Mouse (Mus musculus) forebrain, embryonic 15.5 days (tissue): ENCODE measurements at regions not wholly inside any gene's neighbourhood (a gene's known extent, or its start where the extent isn't known, plus 50 kb on each side); places are given as distances from the start of the nearest gene placed in this dataset.

Source experiments
- ATAC-seq: fragments of 200-750 bp; cut with Nextera tagmentation; replicated peaks from 2 replicates; pipeline ENCODE4 v1.8.0; 2017; ENCODE audit warnings: mild to moderate bottlenecking, moderate TSS enrichment, moderate library complexity
- H3K27ac ChIP-seq: fragments of 300-500 bp; sonication (generic); replicated peaks from 2 replicates; pipeline ENCODE4 v1.5.1; 2015; ENCODE audit warnings: mild to moderate bottlenecking, inconsistent platforms
- H3K27me3 ChIP-seq: fragments of 300-500 bp; sonication (generic); 2 replicates; pipeline ENCODE4 v1.6.1; 2015; ENCODE audit warnings: inconsistent platforms
- H3K36me3 ChIP-seq: fragments of 300-500 bp; sonication (generic); 2 replicates; pipeline ENCODE4 v1.6.1; 2015; ENCODE audit warnings: mild to moderate bottlenecking, inconsistent platforms
- H3K4me1 ChIP-seq: fragments of 300-500 bp; sonication (generic); 2 replicates; pipeline ENCODE4 v1.6.1; 2015; ENCODE audit warnings: inconsistent platforms
- H3K4me2 ChIP-seq: fragments of 300-500 bp; sonication (generic); replicated peaks from 2 replicates; pipeline ENCODE4 v1.6.1; 2015; ENCODE audit warnings: mild to moderate bottlenecking, inconsistent platforms
- H3K4me3 ChIP-seq: fragments of 300-500 bp; sonication (generic); 2 replicates; pipeline ENCODE4 v1.5.1; 2015; ENCODE audit warnings: mild to moderate bottlenecking, inconsistent platforms
- H3K9ac ChIP-seq: fragments of 300-500 bp; sonication (generic); replicated peaks from 2 replicates; pipeline ENCODE4 v1.6.1; 2015; ENCODE audit warnings: mild to moderate bottlenecking, inconsistent platforms
- H3K9me3 ChIP-seq: fragments of 300-500 bp; sonication (generic); 2 replicates; pipeline ENCODE4 v1.6.1; 2016; ENCODE audit warnings: inconsistent platforms
- WGBS: fragments of 180-500 bp; shearing (Covaris S2); methylation state at CpG from one replicate; pipeline ENCODE4 v1.1.7; 2015; ENCODE audit warnings: mixed read lengths; 5-methylcytosine and 5-hydroxymethylcytosine counted together

DNA sequence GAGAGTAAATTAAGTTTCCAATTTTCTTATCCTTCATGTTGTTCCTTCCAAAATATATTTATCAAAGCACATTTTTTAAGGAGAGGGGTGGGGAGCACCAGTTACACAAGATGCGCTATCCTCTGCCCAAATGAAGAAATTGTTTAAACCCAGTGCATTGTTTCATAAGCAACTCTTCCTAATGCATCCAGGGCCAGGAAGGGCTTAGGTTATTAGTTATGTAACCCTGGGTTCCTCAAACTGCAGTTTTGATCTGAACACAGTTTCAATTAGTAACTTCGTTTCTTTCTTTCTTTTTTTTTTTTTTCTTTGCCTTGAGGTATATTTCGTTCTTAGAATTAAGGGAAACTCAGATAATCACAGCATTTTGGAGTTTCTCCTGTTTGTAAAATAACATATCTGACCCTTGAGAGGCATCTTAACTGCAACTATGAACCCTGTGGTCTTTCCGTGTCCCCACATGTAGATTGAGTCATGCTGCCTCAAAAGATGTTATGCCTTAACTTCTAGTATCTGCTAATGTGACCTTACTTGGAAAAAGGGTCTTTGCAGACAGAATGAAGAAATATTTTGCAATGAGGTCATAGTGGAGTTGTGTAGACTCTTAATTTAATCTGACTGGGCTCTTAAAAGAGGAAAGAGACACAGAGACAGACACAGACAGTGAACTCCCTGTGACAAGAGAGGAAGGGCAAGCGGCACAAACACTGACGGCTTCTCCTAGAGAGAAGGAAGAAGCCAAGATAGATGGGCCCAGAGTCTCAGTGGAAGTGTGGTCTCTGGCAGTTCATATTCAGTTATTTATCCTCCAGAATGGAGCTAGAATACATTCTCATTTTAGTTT lies 153.7 kb upstream of the Nrip1 start:
- H3K27me3 ChIP-seq: no peaks in the 10 kb centered on the region
- H3K36me3 ChIP-seq: no peaks in the 10 kb centered on the region
- H3K9ac ChIP-seq: no peak overlapping the region
- 93% methylated on average over 6 of the region's 6 CpGs for WGBS
- no peaks in the 10 kb centered on the region for H3K4me1 ChIP-seq
- ATAC-seq: no peak
- H3K4me3 ChIP-seq: no peak overlapping the region
- H3K4me2 ChIP-seq: no peak overlapping the region
- H3K9me3 ChIP-seq: no peaks in the 10 kb centered on the region
- no peak overlapping the region for H3K27ac ChIP-seq

DNA sequence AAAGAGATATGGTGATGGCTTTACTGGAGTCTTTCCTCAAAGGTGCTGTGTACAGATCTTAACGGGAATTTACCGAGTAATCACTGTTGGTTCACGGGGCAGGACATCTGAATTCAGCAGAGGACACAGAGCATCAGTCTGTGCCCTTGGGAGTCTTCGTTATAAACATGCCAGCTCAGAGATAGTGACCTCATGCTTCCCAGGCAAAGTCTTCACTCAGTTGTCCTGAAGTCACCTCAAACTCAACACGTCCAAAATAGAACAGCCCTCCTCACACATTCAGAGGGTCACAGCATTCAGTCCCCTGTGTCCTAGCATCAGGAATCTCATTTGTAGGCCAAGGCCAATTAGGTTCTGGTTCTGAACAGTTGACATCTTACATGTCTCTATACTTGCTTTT lies 151.9 kb upstream of the Nrip1 start:
- no peaks in the 10 kb centered on the region for H3K27me3 ChIP-seq
- no peak overlapping the region for H3K4me2 ChIP-seq
- H3K36me3 ChIP-seq: no peaks in the 10 kb centered on the region
- H3K4me1 ChIP-seq: no peaks in the 10 kb centered on the region
- no peaks in the 10 kb centered on the region for H3K9me3 ChIP-seq
- H3K4me3 ChIP-seq: no peak overlapping the region
- H3K9ac ChIP-seq: no peak overlapping the region
- WGBS: 90% methylated on average over 5 of the region's 5 CpGs
- no peak for ATAC-seq
- no peak overlapping the region for H3K27ac ChIP-seq

DNA sequence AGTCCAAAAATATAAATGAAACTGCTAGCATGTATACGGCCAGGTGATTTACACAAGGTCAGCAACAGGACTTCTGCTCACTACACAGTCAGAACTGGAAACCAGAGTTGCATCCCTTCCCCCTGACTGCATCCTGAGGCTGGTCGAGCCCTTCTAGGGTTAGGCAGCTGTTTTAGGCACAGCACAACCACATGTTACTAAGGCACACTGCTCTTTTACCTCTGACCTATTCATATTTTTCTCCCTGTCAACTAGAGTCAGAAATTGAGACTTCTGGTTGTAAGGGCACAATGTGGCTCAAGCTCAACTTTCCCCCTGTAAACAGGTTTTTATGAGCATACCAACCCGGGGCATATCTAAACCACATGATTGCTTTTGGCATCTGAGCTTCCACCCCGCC lies 151.3 kb upstream of the Nrip1 start:
- H3K4me1 ChIP-seq: no peaks in the 10 kb centered on the region
- no peak overlapping the region for H3K4me3 ChIP-seq
- H3K9ac ChIP-seq: no peak overlapping the region
- no peak overlapping the region for H3K27ac ChIP-seq
- H3K4me2 ChIP-seq: no peak overlapping the region
- no peak for ATAC-seq
- H3K27me3 ChIP-seq: no peaks in the 10 kb centered on the region
- no peaks in the 10 kb centered on the region for H3K9me3 ChIP-seq
- WGBS: 97% methylated on average over 4 of the region's 4 CpGs
- H3K36me3 ChIP-seq: no peaks in the 10 kb centered on the region

DNA sequence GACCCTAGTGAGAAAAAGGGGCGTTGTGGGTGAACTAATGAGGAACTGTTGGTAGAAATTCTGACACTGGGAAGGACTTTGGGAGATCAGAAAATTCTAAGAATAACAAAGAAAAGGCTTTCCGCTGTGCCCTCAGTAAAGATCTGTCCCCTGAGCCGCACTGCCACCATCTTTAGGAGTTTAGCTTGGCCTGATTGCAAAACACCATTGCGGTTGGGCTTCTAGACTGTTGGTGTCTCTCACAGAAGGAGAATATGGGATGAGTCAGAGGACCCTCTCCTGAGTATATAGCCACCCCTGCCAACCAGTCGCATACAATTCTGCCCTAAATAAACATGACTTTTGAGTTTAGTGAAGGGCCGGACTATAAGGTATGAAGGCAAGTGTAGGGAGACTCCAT lies 147.5 kb upstream of the Nrip1 start:
- Histone ChIP-seq H3K36me3 (no peaks in the 10 kb centered on the region), H3K4me3 (no peak overlapping the region), H3K27me3 (no peaks in the 10 kb centered on the region), H3K9ac (no peak overlapping the region), H3K27ac (no peak overlapping the region), H3K4me2 (no peak overlapping the region), H3K4me1 (no peaks in the 10 kb centered on the region), H3K9me3 (no peaks in the 10 kb centered on the region)
- no peak for ATAC-seq
- 95% methylated on average over 6 of the region's 6 CpGs for WGBS

DNA sequence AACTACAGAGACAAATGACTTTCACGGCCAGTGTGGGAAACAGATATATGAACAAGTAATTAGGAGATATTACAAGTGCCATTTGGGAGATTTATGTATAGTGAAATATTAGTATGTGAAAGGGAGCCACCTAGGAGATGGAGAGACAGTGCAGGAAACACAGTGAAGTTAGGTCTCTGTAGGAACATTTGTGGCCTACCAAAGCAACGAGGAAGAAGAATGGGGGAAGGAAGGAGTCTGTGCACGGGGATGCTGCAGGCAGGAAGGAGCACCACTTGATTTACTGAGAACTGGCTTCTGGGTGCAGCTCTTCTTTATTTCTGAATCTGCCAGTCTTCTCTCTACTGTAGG lies 147.0 kb upstream of the Nrip1 start:
- no peaks in the 10 kb centered on the region for H3K9me3 ChIP-seq
- H3K9ac ChIP-seq: no peak overlapping the region
- WGBS: 88% methylated on average over 3 of the region's 3 CpGs
- H3K27me3 ChIP-seq: no peaks in the 10 kb centered on the region
- H3K4me3 ChIP-seq: no peak overlapping the region
- no peak overlapping the region for H3K4me2 ChIP-seq
- no peak for ATAC-seq
- H3K36me3 ChIP-seq: no peaks in the 10 kb centered on the region
- no peak overlapping the region for H3K27ac ChIP-seq
- no peaks in the 10 kb centered on the region for H3K4me1 ChIP-seq

DNA sequence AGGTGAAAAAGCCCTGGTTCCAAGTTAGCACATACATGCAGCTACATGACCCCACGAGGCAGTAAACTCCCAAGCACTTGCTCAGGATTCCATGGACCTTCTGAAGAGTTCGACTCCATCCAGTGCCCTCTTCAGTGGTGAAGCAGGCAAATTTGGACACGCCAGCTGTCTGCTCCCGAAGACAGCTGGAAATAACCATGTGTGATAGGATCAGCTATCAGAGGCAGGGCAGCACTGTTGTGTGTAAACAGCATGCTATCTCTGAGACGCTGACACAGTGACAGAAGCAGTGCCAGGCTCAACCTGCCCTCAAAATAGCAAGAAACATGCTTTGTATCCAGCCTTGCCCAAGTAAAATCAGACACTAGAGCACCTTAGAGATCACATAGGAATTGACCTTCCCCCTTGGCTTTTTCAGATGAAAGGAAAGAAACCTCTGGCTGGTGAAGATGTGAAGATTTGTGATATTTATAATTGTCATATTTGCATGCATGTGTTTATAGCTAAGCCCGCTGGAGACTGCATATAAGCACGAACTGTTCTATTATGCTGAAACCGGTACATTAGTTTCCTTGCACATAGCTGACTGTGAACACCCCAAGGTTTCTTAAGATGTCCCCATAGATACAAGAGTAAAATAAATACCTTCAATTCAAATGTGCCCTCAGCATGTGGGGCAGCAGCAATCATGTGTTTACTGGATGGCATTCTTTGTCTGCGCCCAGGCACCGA lies 146.4 kb upstream of the Nrip1 start:
- Histone ChIP-seq H3K36me3 (no peaks in the 10 kb centered on the region), H3K4me3 (no peak overlapping the region), H3K4me1 (no peaks in the 10 kb centered on the region), H3K9me3 (no peaks in the 10 kb centered on the region), H3K27me3 (no peaks in the 10 kb centered on the region), H3K4me2 (no peak overlapping the region), H3K27ac (no peak overlapping the region), H3K9ac (no peak overlapping the region)
- WGBS: 90% methylated on average over 10 of the region's 10 CpGs
- ATAC-seq: no peak

DNA sequence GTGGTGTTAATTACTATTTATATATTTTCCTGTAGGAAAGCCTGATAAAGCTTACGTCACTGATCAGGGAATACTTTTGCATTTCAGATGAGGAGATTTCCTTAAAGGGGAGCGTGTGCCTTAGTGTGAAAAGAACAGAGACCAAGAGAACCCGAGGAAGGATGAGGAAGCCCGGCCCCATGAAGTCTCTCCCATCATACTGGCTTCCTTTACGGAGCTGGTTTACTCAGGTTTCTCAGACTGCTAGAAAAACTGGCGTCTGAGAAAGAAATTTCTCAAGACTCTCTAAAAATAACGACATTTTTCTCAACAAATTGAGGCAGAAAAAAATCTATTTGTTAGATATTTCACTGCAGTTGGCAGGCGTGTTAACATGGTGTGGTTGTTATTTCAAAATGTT lies 137.2 kb upstream of the Nrip1 start:
- no peaks in the 10 kb centered on the region for H3K27me3 ChIP-seq
- no peak overlapping the region for H3K9ac ChIP-seq
- no peaks in the 10 kb centered on the region for H3K4me1 ChIP-seq
- H3K36me3 ChIP-seq: no peaks in the 10 kb centered on the region
- peak overlapping the region; percentile 42; the same call in 1 of the 2 replicates for H3K27ac ChIP-seq
- no peak overlapping the region for H3K4me3 ChIP-seq
- no peak overlapping the region for H3K4me2 ChIP-seq
- WGBS: 53% methylated on average over 8 of the region's 8 CpGs
- no peaks in the 10 kb centered on the region for H3K9me3 ChIP-seq
- ATAC-seq: no peak

DNA sequence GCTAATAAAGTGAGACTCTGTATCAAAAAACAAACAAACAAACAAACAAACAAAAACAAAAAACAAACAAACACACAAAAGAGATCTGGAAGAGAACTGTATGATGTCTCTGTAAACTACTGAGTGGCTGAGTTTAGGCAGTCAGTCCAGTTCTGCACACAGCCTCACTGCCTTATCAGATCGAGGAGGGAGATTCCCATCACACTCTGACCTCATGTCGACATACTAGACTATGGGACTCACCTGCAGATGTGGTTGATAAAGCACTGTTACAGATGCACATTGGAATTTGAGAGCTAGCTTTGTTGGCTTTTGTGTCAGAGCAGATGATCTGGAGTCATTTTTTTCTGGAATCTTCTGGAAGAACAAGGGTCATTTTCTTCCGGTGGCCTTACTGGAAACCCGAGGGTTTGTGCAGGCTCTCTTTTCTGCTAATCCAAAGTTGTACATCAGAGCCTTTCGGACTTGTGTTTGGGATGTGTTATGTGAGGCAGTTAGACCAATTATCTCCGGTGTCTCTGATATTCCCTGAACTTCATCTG lies 135.6 kb upstream of the Nrip1 start:
- WGBS: 92% methylated on average over 6 of the region's 6 CpGs
- ATAC-seq: no peak
- Histone ChIP-seq H3K27ac (no peak overlapping the region), H3K4me3 (no peak overlapping the region), H3K27me3 (no peaks in the 10 kb centered on the region), H3K4me1 (no peaks in the 10 kb centered on the region), H3K9me3 (no peaks in the 10 kb centered on the region), H3K36me3 (no peaks in the 10 kb centered on the region), H3K9ac (no peak overlapping the region), H3K4me2 (no peak overlapping the region)

DNA sequence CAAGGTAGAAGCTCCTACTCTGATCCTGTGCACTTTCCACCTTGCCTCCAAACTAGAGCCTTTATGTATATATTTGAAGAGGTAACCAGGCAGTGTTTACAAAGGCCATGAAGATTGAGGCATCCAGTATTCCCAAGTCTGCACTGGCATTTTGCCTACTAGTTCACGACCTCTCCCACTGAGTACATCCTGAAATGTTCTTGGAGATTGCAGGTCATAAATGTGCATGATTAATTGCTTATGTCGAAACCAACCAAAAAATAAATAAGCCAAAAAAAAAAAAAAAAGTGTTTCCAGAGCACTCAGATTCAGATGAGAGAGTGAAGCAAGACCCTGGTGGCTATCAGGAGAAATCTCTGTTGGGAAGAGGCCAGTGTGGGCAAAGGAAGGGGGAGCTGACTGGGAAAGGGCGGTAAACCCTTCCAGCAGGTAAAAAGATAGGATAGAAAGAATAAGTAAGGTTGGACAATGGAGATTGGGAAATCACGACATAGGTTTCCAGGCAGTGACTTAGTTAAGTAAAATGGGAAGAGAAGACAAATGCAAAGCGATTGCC lies 133.6 kb upstream of the Nrip1 start:
- ATAC-seq: no peak
- Histone ChIP-seq H3K36me3 (no peaks in the 10 kb centered on the region), H3K4me3 (no peak overlapping the region), H3K4me1 (no peaks in the 10 kb centered on the region), H3K4me2 (no peak overlapping the region), H3K9me3 (no peaks in the 10 kb centered on the region), H3K9ac (no peak overlapping the region), H3K27ac (no peak overlapping the region), H3K27me3 (no peaks in the 10 kb centered on the region)
- 85% methylated on average over 5 of the region's 5 CpGs for WGBS

DNA sequence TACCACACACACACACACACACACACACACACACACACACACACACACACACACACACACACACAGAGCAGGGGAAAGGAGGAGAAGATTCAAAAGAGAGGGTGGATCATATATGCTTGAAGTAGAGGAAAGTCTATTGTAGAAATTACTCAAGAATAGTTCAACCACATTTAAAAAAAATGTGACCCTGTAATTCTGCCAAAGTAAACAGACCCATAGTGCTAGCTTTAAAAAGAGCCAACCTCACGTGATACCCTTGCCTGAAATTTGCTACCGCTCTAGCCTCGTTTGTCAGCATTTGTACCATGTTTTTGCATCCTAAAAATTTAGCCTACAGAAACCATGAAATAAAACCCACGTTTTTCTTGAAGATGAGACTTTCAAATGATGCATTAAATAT lies 132.6 kb upstream of the Nrip1 start:
- no peak overlapping the region for H3K4me2 ChIP-seq
- no peaks in the 10 kb centered on the region for H3K4me1 ChIP-seq
- no peak overlapping the region for H3K9ac ChIP-seq
- WGBS: 75% methylated on average over 4 of the region's 4 CpGs
- no peaks in the 10 kb centered on the region for H3K27me3 ChIP-seq
- no peaks in the 10 kb centered on the region for H3K9me3 ChIP-seq
- no peak overlapping the region for H3K27ac ChIP-seq
- ATAC-seq: no peak
- no peak overlapping the region for H3K4me3 ChIP-seq
- no peaks in the 10 kb centered on the region for H3K36me3 ChIP-seq

DNA sequence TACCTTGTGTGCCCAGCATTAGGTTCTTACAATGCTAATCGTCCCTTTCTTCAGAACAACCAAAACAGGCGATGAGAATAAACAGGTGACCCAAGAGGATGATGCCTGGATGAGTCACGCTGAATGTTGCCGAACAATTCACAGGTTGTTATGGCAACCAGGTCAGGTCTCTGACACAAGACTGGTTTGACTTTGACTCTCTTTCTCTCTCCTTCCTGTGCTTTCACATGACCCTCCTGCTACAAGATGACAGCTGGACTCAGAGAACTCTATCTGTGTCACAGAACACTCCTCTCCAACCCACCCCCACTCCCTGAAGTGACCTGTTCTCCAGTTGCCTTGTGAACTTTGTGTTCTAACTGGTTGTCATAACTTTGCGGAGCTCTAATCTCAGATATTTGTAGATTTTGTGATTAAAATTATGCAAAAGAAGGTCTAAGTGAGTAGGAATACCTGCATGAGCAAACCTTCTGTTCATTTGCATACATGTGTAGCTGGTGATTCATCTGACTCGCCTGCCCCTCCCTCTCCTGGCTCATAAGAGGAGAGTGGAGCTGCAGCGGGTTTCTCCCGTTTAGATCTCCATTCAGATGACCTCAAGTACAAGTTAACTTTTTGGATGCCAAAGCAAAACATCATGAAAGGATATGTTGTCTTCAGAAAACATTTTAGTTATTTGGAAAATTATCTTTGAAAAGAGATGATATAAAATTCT lies 126.2 kb upstream of the Nrip1 start:
- ATAC-seq: no peak
- no peak overlapping the region for H3K27ac ChIP-seq
- 80% methylated on average over 8 of the region's 8 CpGs for WGBS
- no peaks in the 10 kb centered on the region for H3K27me3 ChIP-seq
- no peak overlapping the region for H3K4me3 ChIP-seq
- no peak overlapping the region for H3K4me2 ChIP-seq
- H3K36me3 ChIP-seq: no peaks in the 10 kb centered on the region
- no peak overlapping the region for H3K9ac ChIP-seq
- H3K4me1 ChIP-seq: no peaks in the 10 kb centered on the region
- H3K9me3 ChIP-seq: no peaks in the 10 kb centered on the region

DNA sequence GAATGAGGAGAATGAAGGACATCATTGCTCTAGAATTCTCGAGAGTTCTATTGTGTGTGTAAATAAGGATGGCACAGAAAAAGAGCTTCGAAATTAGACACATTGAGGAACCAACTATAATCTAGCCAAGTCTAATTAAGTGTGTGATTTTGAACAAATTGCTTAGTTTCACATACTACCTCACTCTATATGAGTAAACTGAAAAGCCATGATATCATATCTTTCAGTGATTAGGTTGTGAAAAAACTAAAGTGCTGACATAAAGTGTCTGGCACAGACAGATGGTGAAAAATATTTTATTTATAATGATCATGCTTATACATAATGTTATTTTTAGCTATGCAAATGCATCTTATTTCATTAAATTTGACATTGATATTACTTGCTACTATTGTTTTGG lies 124.6 kb upstream of the Nrip1 start:
- H3K27me3 ChIP-seq: no peaks in the 10 kb centered on the region
- H3K4me3 ChIP-seq: no peak overlapping the region
- peak; percentile 72; the same call in 1 of the 2 replicates for ATAC-seq
- H3K27ac ChIP-seq: peak overlapping the region; percentile 55; the same call in 1 of the 2 replicates
- no peak overlapping the region for H3K4me2 ChIP-seq
- no peak overlapping the region for H3K9ac ChIP-seq
- H3K4me1 ChIP-seq: no peaks in the 10 kb centered on the region
- H3K9me3 ChIP-seq: no peaks in the 10 kb centered on the region
- WGBS: 51% methylated on average over 2 of the region's 2 CpGs
- H3K36me3 ChIP-seq: no peaks in the 10 kb centered on the region
